Mouse (Mus musculus): ENCODE data around the gene Lsm2.
"Not testable (repeated sequence)": the region's sequence is repeated elsewhere in the genome, so short reads cannot be mapped to it uniquely, and the experiment has no call there.

The Lsm2 gene

DNA sequence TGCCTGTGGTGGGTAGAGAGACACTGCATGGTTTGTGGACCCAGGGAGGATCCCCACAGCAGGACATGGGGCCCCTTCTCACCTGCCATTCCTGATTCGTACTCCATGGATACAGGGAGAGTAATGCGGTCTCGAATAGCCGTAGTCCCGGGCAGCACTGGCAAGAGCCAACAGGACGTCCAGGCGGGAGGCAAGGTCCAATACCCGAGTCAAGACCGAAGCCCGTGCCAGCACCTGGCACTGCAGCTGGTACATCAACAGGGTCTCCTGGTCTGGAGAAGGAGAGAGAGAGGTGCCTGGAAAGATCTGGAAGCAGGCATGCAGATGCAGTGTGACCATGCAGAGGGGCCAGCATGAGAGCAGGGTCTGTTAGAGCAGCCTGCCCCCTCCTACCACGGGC is 49.6 kb downstream of the Lsm2 start:
- DNase-seq (ENCODE audit: low read depth), result no peak

DNA sequence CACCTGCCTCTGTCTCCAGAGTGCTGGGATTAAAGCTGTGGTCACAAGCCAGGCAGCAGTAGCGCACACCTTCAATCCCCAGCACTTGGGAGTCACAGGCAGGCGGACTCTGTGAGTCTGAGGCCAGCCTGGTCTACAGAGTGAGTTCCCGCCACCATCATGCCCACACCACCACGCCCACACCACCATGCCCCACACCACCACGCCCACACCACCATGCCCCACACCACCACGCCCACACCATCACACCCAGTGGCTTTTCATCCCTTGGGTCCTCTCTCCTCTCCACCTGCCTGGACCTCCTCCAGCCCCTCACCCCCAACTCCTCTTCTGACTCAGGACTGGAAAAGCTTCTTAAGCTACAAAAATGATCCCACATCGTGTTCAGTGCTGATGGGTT is 50.2 kb downstream of the Lsm2 start:
- DNase-seq (ENCODE audit: low read depth), result no peak

DNA sequence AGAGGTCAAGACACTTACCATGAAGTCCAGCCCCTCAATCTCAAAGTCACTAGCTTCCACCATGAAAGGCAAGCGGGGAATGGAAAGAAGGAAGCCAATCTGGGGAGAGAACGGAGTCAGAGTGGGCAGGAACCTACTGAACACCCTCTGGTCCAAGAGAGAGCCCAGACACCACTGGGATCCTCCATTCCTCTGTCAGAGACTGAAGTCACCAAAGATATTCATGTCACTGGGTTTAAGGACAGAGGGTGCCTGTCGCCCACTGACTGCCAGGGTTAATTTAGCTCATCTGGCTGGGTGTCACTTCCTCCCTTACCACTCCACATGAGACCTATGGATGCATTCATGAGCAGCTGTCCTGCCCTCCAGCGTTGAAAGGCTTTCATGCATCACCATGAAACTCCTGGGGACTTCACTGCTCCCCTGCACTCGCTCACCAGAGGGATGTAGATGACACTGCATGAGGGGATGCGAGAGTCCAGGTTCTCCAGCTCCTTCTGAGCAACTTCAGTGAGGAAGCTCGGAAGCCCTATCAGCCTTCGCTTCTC is 50.7 kb downstream of the Lsm2 start:
- no peak for DNase-seq (ENCODE audit: low read depth)

DNA sequence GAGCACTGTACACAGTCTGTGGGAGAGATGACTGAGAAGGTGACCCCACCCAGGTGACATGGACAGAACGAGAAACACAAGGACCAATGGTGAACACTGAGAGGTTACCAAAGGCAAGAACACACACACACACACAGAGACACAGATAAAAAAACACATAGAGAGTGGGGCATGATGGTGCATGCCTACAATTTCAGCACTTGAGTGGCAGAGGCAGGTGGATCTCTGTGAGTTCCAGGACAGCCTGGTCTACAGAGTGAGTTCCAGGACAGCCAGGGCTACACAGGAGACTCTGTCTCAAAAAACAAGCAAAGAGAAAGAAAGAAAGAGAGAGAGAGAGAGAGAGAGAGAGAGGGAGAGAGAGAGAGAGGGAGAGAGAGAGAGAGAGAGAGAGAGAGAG is 52.0 kb downstream of the Lsm2 start:
- not testable (repeated sequence) for DNase-seq (ENCODE audit: low read depth)

DNA sequence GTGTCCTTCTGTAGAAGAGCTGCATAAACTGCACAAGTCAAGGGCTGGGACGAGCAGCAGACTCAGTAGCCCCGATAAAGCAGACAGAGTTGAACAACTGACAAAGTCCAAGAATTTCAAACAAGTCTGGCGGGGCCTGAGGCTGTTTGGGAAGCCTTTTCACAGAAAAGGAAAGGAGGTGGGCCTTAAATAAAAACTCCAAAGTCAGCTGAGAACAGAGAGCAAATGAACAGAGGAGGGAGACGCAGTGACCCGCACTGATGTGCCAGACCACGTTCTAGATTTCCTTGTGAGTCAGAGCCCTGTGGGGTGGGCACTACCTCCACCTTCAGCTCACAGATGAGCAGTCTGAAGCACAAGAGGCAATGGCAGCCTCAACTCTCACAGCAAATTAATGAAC is 53.2 kb downstream of the Lsm2 start:
- no peak for DNase-seq (ENCODE audit: low read depth)
